ENCODE assay signal across 23 mouse cellular contexts in the genomic region with DNA sequence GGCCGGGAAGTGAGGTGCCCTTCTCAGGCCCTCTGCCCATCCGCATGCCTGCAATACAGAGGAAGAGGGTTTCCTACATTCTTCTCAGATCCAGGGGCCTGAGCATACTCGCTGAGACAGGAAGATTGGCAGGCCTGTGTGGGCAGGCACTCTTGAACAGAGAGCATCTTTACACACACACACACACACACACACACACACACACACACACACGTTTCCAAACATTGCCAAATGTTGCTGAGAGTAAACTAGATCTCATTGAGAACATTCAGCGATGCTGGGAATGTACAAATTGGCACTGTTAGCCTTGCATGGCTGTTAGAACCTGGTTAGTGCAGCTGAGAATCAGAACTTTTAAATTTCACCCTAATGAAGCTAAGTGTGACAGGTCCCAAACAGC. TPM values are rescaled to one million over a fixed set of nuclear protein-coding genes. Genes with fewer than 3 reads are reported as not detected.
"Had no signal": no experiment of that assay in that cellular context is flagged by ENCODE, and none has a peak within 500 bp of the region (broad histone marks: within the 10 kb centered on the region; RNA-seq: fewer than 3 reads in every experiment).

No protein-coding gene starts in this region.

- H3K4me1 ChIP-seq: intestine, embryonic 15.5 days; limb, embryonic 12.5 days; lung, embryonic 15.5 days; megakaryocyte, embryonic 14.5 days; midbrain, embryonic 15.5 days; neural tube, embryonic 12.5 days had no signal

- H3K27ac ChIP-seq: intestine, embryonic 15.5 days; left cerebral cortex, adult 2 months; limb, embryonic 12.5 days; lung, embryonic 15.5 days; macrophage; midbrain, embryonic 15.5 days; neural tube, embryonic 12.5 days had no signal

- H3K27me3 ChIP-seq: intestine, embryonic 15.5 days; limb, embryonic 12.5 days; lung, embryonic 15.5 days; megakaryocyte, embryonic 14.5 days; midbrain, embryonic 15.5 days; neural tube, embryonic 12.5 days had no signal

- DNase-seq: kidney, adult 8-10 months; kidney, postnatal 25 days; lung, postnatal 14 days; retina, postnatal 1 day; right cerebral cortex, postnatal 4 days; spleen, adult 18-20 months; thymus, adult 18-20 months; thymus, postnatal 14 days had no signal

- H3K9ac ChIP-seq: intestine, embryonic 15.5 days; limb, embryonic 12.5 days; lung, embryonic 15.5 days; midbrain, embryonic 15.5 days; neural tube, embryonic 12.5 days had no signal

- ATAC-seq: intestine, embryonic 15.5 days; midbrain, embryonic 15.5 days had no signal

- H3K4me3 ChIP-seq: intestine, embryonic 15.5 days; left cerebral cortex, adult 2 months; limb, embryonic 12.5 days; lung, embryonic 15.5 days; megakaryocyte, embryonic 14.5 days; midbrain, embryonic 15.5 days; neural tube, embryonic 12.5 days had no signal

- H3K36me3 ChIP-seq: lung, embryonic 15.5 days had no signal

- H3K4me2 ChIP-seq: intestine, embryonic 15.5 days; limb, embryonic 12.5 days; lung, embryonic 15.5 days; midbrain, embryonic 11.5 days; midbrain, embryonic 15.5 days; neural tube, embryonic 12.5 days had no signal

- H3K9me3 ChIP-seq: intestine, embryonic 15.5 days; limb, embryonic 12.5 days; lung, embryonic 15.5 days; megakaryocyte, embryonic 14.5 days; midbrain, embryonic 15.5 days; neural tube, embryonic 12.5 days had no signal

RNA-seq across cellular contexts. Expression of gene 4930519P11Rik, which starts 17.3 kb away (rescaled TPM):
- total RNA-seq: layer of hippocampus, adult 8-10 months; left cerebral cortex, adult 2 months; left cerebral cortex, postnatal 25 days; liver, adult 2 months; monocyte, adult 5-6 weeks had no signal
- polyA plus RNA-seq: intestine, embryonic 15.5 days; kidney, embryonic 16.5 days; limb, embryonic 12.5 days; lung, embryonic 15.5 days; macrophage; stomach, embryonic 14.5 days had no signal
